Mouse (Mus musculus) c-Kit-negative CD71-positive TER-119-positive erythroid progenitor cells, embryonic 14.5 days (primary cell): ENCODE data around the gene Vmn1r46.
"Not testable (repeated sequence)": the region's sequence is repeated elsewhere in the genome, so short reads cannot be mapped to it uniquely, and the experiment has no call there.

ENCODE experiments used
- DNase-seq: peaks from one replicate; pipeline ENCODE4 v3.0.0-alpha.2; 2013; ENCODE audit warnings: low read depth, low spot score

Gene Vmn1r46

GRCm38 (mm10) chr6:89969013-89969412 is at the start of gene Vmn1r46:
Gene Vmn1r46, plus strand, starts transcription at chr6:89969313.
- DNase-seq = no peak

- not testable (repeated sequence) for DNase-seq
Observed at GRCm38 (mm10) chr6:89940498-89940897, 28.6 kb upstream of the Vmn1r46 start, which contains the start of gene Vmn1r45. Gene Vmn1r45, minus strand, starts transcription at chr6:89940598.

- no peak for DNase-seq
Observed at GRCm38 (mm10) chr6:89940926-89941325, 28.2 kb upstream of the Vmn1r46 start.

GRCm38 (mm10) chr6:89953556-89953955 is 15.6 kb upstream of the Vmn1r46 start:
- no peak for DNase-seq

GRCm38 (mm10) chr6:89966341-89966740 is 2.8 kb upstream of the Vmn1r46 start:
- DNase-seq = no peak

- DNase-seq = no peak
Observed at GRCm38 (mm10) chr6:89985989-89986388, 16.9 kb downstream of the Vmn1r46 start.

- DNase-seq = not testable (repeated sequence)
Observed at GRCm38 (mm10) chr6:90015847-90016246, 46.7 kb downstream of the Vmn1r46 start, which contains the start of gene Vmn1r47. Gene Vmn1r47, plus strand, starts transcription at chr6:90016147.
